Mouse (Mus musculus) megakaryocyte, embryonic 14.5 days (primary cell): Measurements from ENCODE around the gene Kndc1.

Experiments used
- FLI1 ChIP-seq: IDR thresholded peaks from 2 replicates; pipeline ENCODE4 v1.6.1; 2012; ENCODE audit warnings: low read length, inconsistent platforms, mixed read lengths
- GATA1 ChIP-seq: IDR thresholded peaks from 3 replicates; pipeline ENCODE4 v1.6.1; 2012; ENCODE audit warnings: mixed read lengths, low read length, inconsistent platforms, borderline replicate concordance

GRCm38 (mm10) chr7:139878122-139878521 is 16.4 kb upstream of the Kndc1 start:
- TF ChIP-seq FLI1 (no peak), GATA1 (no peak)
